Mouse (Mus musculus) bone marrow macrophage, adult 2 months (primary cell): ENCODE measurements around the gene Wdr1. TPM values are rescaled to one million over a fixed set of nuclear protein-coding genes. Genes with fewer than 3 reads are reported as not detected.

Source experiments
- H3K27ac ChIP-seq: 2 replicates; pipeline ENCODE4 v1.5.1; 2012; ENCODE audit warnings: low read depth, low read length; ENCODE audit not compliant: insufficient read depth
- H3K4me1 ChIP-seq: 2 replicates; pipeline ENCODE4 v1.6.1; 2012; ENCODE audit warnings: low read length; ENCODE audit not compliant: control insufficient read depth, insufficient read depth
- H3K4me3 ChIP-seq: 2 replicates; pipeline ENCODE4 v1.5.1; 2012; ENCODE audit warnings: mild to moderate bottlenecking, low read length, moderate library complexity; ENCODE audit not compliant: insufficient read depth
- CTCF ChIP-seq: IDR thresholded peaks from 2 replicates; pipeline ENCODE4 v1.5.1; 2012; ENCODE audit warnings: low read depth, mild to moderate bottlenecking, low read length, moderate library complexity
- POLR2A ChIP-seq: IDR thresholded peaks from 2 replicates; pipeline ENCODE4 v1.6.1; 2012; ENCODE audit warnings: mild to moderate bottlenecking, low read depth, low read length, borderline replicate concordance
- polyA plus RNA-seq: library from polyadenylated mRNA; stranded (reverse); fragments of >200 nt; gene quantifications from 2 replicates; pipeline ENCODE4 v1.2.4, GENCODE M21; 2012; ENCODE audit not compliant: missing spikeins, insufficient read depth, insufficient read length

Wdr1 gene
- polyA plus RNA-seq, 1 experiment = 216 TPM

GRCm38 (mm10) chr5:38547375-38547774, 15.6 kb downstream of the Wdr1 start:
- Histone ChIP-seq H3K4me3 (no peak overlapping the region), H3K27ac (no peak overlapping the region), H3K4me1 (peaks cover 31% of the 10 kb centered on the region)
- TF ChIP-seq CTCF (no peak), POLR2A (no peak)

DNA sequence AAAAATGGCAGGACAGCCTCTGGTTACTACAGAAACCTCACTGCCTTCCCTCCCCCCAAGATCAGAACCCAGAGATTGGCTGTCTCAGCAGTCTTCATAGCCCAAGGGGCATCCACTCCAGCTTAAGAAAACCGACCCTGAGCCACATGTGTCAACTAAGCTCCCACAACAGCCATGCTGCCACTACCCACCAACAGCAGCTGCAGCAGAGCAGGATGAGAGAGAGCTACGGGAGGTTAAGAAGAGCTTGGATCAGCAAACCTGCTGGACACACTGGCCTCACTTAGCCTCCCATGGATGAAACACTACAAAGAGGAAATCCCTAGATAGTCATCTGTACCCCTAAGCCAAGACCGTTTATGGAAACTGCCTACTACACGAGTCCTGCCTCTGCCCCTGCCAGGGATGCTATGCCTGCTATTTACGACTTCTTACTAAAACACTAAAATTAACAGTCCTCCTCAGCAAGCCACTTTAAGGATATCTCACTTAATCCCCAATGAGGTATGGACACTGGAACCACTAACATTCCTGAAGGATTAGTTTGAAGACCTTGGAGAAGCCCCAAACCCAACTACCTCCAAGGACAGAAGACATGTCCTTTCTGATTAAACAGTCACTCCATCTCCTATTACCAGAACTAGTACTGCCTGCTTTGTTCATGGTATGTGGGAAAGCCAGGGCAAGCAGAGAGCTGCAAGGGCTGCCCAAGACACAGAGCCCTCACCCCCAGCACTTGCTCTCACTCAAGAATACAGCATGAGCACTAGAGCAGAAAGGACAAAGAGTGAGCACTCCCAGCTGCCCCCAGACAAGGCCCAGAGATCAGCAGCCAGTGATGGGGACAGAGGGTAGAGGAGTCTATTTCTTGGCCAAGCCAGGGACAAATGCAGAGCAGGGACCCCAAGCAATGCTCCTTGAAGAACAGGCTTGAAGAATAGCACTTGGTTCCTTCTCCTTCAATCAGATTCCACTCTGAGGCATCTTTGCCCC, 18.3 kb downstream of the Wdr1 start:
- TF ChIP-seq POLR2A (no peak), CTCF (no peak)
- H3K27ac ChIP-seq = no peak overlapping the region
- H3K4me1 ChIP-seq = peaks cover 7% of the 10 kb centered on the region
- H3K4me3 ChIP-seq = no peak overlapping the region

GRCm38 (mm10) chr5:38543496-38544217, 19.4 kb downstream of the Wdr1 start:
- no peak overlapping the region for H3K27ac ChIP-seq
- no peak overlapping the region for H3K4me3 ChIP-seq
- TF ChIP-seq POLR2A (no peak), CTCF (no peak)
- no peaks in the 10 kb centered on the region for H3K4me1 ChIP-seq

GRCm38 (mm10) chr5:38541728-38542127, 21.3 kb downstream of the Wdr1 start:
- H3K4me3 ChIP-seq = no peak overlapping the region
- no peak overlapping the region for H3K27ac ChIP-seq
- H3K4me1 ChIP-seq = no peaks in the 10 kb centered on the region
- no peak for TF ChIP-seq CTCF
- TF ChIP-seq POLR2A = no peak

DNA sequence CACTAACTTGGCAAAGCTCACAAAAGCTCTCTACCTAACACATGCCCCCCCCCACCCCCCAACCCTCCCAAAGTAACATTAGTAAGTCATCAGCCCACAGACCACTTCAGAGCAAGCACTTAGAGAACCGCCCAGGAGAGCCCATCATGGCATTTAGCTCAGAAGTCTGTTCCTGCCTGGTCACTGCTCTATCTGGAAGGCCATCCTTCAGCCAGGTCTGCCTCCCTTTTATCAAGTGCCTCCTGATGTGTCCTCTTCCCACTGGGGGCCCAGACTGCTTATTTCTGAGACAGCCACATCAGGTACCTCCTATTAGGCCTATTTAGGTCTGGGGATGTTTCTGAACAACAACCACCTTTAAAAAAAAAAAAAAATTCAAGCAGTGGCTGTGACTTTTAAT, 22.1 kb downstream of the Wdr1 start:
- TF ChIP-seq POLR2A = no peak
- TF ChIP-seq CTCF = no peak
- Histone ChIP-seq H3K4me3 (no peak overlapping the region), H3K27ac (no peak overlapping the region), H3K4me1 (no peaks in the 10 kb centered on the region)

- no peak for TF ChIP-seq POLR2A
- TF ChIP-seq CTCF = no peak
- H3K4me3 ChIP-seq = no peak overlapping the region
- H3K4me1 ChIP-seq = no peaks in the 10 kb centered on the region
- no peak overlapping the region for H3K27ac ChIP-seq
Measured at GRCm38 (mm10) chr5:38538508-38538907, 24.5 kb downstream of the Wdr1 start.

DNA sequence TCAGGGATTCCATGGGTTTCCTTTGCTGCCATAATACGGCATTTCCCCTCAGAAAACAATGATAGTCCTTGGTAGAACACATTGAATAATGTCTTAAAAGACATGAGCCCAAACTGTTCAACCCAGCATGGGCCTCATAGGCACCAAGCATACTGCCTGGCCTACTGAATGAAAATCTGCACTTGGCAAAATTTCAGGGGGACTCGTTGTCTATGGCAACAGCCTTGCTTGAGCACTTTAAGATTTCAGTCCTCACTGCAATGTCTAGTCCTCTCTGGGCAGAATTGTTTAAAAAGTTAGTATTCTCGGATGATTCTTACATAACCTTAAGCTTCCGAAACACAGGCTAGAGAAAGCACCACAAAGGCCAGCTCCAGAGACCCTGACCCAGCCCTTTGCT, 25.2 kb downstream of the Wdr1 start:
- no peak overlapping the region for H3K27ac ChIP-seq
- TF ChIP-seq CTCF (no peak), POLR2A (no peak)
- no peak overlapping the region for H3K4me3 ChIP-seq
- H3K4me1 ChIP-seq = no peaks in the 10 kb centered on the region

DNA sequence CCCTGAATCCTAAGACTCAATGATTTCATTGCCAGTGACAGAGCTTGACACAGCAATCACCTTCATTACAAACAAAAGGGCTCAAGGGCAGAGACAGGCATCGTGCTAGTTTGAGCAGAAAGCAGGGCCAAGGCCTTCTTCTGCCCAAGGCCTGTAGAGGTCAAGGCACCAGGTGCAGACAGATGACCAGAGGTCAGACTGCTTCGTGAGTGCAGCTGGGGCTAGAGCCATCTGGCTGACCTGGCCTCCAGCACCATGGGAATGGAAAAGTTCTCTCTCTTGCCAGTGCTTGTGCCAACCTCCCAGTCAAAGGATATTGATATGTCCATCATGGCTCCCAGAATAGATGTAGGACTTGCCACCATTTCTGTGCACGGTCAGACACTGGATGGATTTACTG, 26.2 kb downstream of the Wdr1 start:
- no peaks in the 10 kb centered on the region for H3K4me1 ChIP-seq
- H3K4me3 ChIP-seq = no peak overlapping the region
- no peak overlapping the region for H3K27ac ChIP-seq
- TF ChIP-seq POLR2A (no peak), CTCF (no peak)

DNA sequence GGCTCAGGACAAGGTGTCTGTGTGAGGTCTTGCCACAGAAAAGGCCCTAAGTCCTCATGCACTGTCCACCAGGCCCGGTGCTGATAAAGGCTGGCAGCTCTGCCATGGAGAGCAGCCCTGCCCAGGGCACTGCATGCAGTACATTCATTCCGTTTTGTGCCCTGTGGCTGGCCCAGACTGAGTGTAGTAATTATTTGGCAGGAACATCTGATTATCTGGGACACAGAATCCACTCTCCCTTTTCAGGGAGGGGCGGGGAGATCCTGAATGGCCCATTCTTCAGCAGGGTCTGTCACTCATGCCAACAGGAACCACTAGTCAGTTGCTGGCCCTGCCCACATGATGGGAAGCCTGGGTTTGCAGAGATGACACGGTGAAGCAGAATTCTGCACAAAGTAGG, 30.9 kb downstream of the Wdr1 start:
- TF ChIP-seq CTCF (no peak), POLR2A (no peak)
- H3K27ac ChIP-seq = no peak overlapping the region
- no peak overlapping the region for H3K4me3 ChIP-seq
- no peaks in the 10 kb centered on the region for H3K4me1 ChIP-seq
